Mouse (Mus musculus) neural tube, embryonic 14.5 days (tissue): ENCODE data around the gene Rps15. TPM values are rescaled to one million over a fixed set of nuclear protein-coding genes. Genes with fewer than 3 reads are reported as not detected.
A peak's percentile ranks its signal among the peaks of the same experiment; 100 is the strongest.

Experiments
- ATAC-seq: fragments of 200-750 bp; cut with Nextera tagmentation; 2 replicates; pipeline ENCODE4 v1.8.0; 2017; ENCODE audit warnings: low read depth, mild to moderate bottlenecking, moderate TSS enrichment, moderate library complexity
- H3K27ac ChIP-seq: fragments of 300-500 bp; sonication (generic); 2 replicates; pipeline ENCODE4 v1.5.1; 2014; ENCODE audit warnings: low read depth, mild to moderate bottlenecking, control low read depth, low read length, moderate library complexity, mixed read lengths
- H3K27me3 ChIP-seq: fragments of 300-500 bp; sonication (generic); 2 replicates; pipeline ENCODE4 v1.6.1; 2014; ENCODE audit warnings: low read length; ENCODE audit not compliant: control insufficient read depth, insufficient read depth
- H3K36me3 ChIP-seq: fragments of 300-500 bp; sonication (generic); 2 replicates; pipeline ENCODE4 v1.6.1; 2014; ENCODE audit warnings: low read length, mixed read lengths; ENCODE audit not compliant: control insufficient read depth, insufficient read depth
- H3K4me1 ChIP-seq: fragments of 300-500 bp; sonication (generic); 2 replicates; pipeline ENCODE4 v1.6.1; 2014; ENCODE audit warnings: low read length; ENCODE audit not compliant: control insufficient read depth, insufficient read depth
- H3K4me2 ChIP-seq: fragments of 300-500 bp; sonication (generic); 2 replicates; pipeline ENCODE4 v1.6.1; 2014; ENCODE audit warnings: mild to moderate bottlenecking, low read depth, low read length, control low read depth
- H3K4me3 ChIP-seq: fragments of 300-500 bp; sonication (generic); 2 replicates; pipeline ENCODE4 v1.5.1; 2014; ENCODE audit warnings: low read depth, low read length, control low read depth, mixed read lengths
- H3K9ac ChIP-seq: fragments of 300-500 bp; sonication (generic); replicated peaks from 2 replicates; pipeline ENCODE4 v1.6.1; 2014; ENCODE audit warnings: low read depth, mild to moderate bottlenecking, control low read depth, low read length, mixed read lengths
- H3K9me3 ChIP-seq: fragments of 300-500 bp; sonication (generic); 2 replicates; pipeline ENCODE4 v1.6.1; 2016; ENCODE audit warnings: low read length; ENCODE audit not compliant: control insufficient read depth
- WGBS: fragments of 180-500 bp; shearing (Covaris S2); extraction: QIAGEN DNeasy Blood & Tissue Kit; methylation state at CpG from one replicate; pipeline ENCODE4 v1.1.7; 2014; 5-methylcytosine and 5-hydroxymethylcytosine counted together
- polyA plus RNA-seq: library from polyadenylated mRNA; unstranded; fragments of >200 nt; fragmentation: Nextera tagmentation; extraction: Ambion mirVana; gene quantifications from 2 replicates; pipeline ENCODE4 v1.2.1, GENCODE M21; 2014

Gene Rps15
- polyA plus RNA-seq, 1 experiment from 2014 or later = 599 TPM

GRCm38 (mm10) chr10:80295618-80296425 is 3.6 kb downstream of the Rps15 start, which contains the start of gene Apc2:
Gene Apc2 (plus strand): TSS chr10:80295977.
- peak; percentile 61 for ATAC-seq
- Histone ChIP-seq H3K9ac (peak within 1 kb of the TSS; percentile 35), H3K4me3 (peak within 1 kb of the TSS; percentile 38), H3K27me3 (no peaks in the 10 kb centered on the region; the same call in 1 of the 2 replicates), H3K4me1 (peaks cover 38% of the 10 kb centered on the region), H3K4me2 (peak within 1 kb of the TSS; percentile 67), H3K9me3 (no peaks in the 10 kb centered on the region), H3K36me3 (peaks cover 10% of the 10 kb centered on the region), H3K27ac (peak within 1 kb of the TSS; percentile 58)
- WGBS = under 1% methylated on average over 24 of the region's 26 CpGs

GRCm38 (mm10) chr10:80296824-80297223 is 4.6 kb downstream of the Rps15 start:
- peaks cover 43% of the 10 kb centered on the region for H3K4me1 ChIP-seq
- no peak for ATAC-seq
- H3K4me2 ChIP-seq = peak overlapping the region; percentile 67
- WGBS = 77% methylated on average over 5 of the region's 5 CpGs
- H3K9me3 ChIP-seq = no peaks in the 10 kb centered on the region
- peaks cover 11% of the 10 kb centered on the region for H3K36me3 ChIP-seq
- no peak overlapping the region for H3K4me3 ChIP-seq
- peak overlapping the region; percentile 58 for H3K27ac ChIP-seq
- no peaks in the 10 kb centered on the region; the same call in 1 of the 2 replicates for H3K27me3 ChIP-seq
- peak overlapping the region; percentile 35; the same call in 1 of the 2 replicates for H3K9ac ChIP-seq

GRCm38 (mm10) chr10:80297526-80298133 is 5.4 kb downstream of the Rps15 start:
- H3K36me3 ChIP-seq = peaks cover 19% of the 10 kb centered on the region
- no peak for ATAC-seq
- H3K9me3 ChIP-seq = no peaks in the 10 kb centered on the region
- H3K27ac ChIP-seq = peak overlapping the region; percentile 58; the same call in 1 of the 2 replicates
- peak overlapping the region; percentile 67; the same call in 1 of the 2 replicates for H3K4me2 ChIP-seq
- peak overlapping the region; percentile 25 for H3K9ac ChIP-seq
- H3K4me3 ChIP-seq = no peak overlapping the region
- H3K27me3 ChIP-seq = no peaks in the 10 kb centered on the region
- peaks cover 51% of the 10 kb centered on the region for H3K4me1 ChIP-seq
- 76% methylated on average over 8 of the region's 8 CpGs for WGBS

GRCm38 (mm10) chr10:80298571-80299281 is 6.5 kb downstream of the Rps15 start:
- Histone ChIP-seq H3K9ac (peak overlapping the region; percentile 99), H3K36me3 (peaks cover 20% of the 10 kb centered on the region), H3K4me3 (peak overlapping the region; percentile 70), H3K4me1 (peaks cover 49% of the 10 kb centered on the region), H3K27me3 (no peaks in the 10 kb centered on the region), H3K27ac (peak overlapping the region; percentile 99), H3K9me3 (no peaks in the 10 kb centered on the region), H3K4me2 (peak overlapping the region; percentile 76)
- peak; percentile 73 for ATAC-seq
- WGBS = 2% methylated on average over 21 of the region's 26 CpGs

GRCm38 (mm10) chr10:80299301-80299700 is 7.0 kb downstream of the Rps15 start:
- peaks cover 46% of the 10 kb centered on the region for H3K4me1 ChIP-seq
- ATAC-seq = no peak
- H3K9me3 ChIP-seq = no peaks in the 10 kb centered on the region
- H3K4me2 ChIP-seq = peak overlapping the region; percentile 76
- H3K9ac ChIP-seq = peak overlapping the region; percentile 99
- H3K27me3 ChIP-seq = no peaks in the 10 kb centered on the region
- WGBS = 3% methylated on average over 15 of the region's 15 CpGs
- H3K27ac ChIP-seq = peak overlapping the region; percentile 99
- H3K36me3 ChIP-seq = peaks cover 15% of the 10 kb centered on the region
- peak overlapping the region; percentile 70 for H3K4me3 ChIP-seq

- H3K4me1 ChIP-seq = peaks cover 50% of the 10 kb centered on the region
- no peaks in the 10 kb centered on the region for H3K27me3 ChIP-seq
- peak overlapping the region; percentile 70 for H3K4me3 ChIP-seq
- WGBS = 27% methylated on average over 10 of the region's 10 CpGs
- H3K36me3 ChIP-seq = peaks cover 16% of the 10 kb centered on the region
- ATAC-seq = no peak
- no peaks in the 10 kb centered on the region for H3K9me3 ChIP-seq
- H3K9ac ChIP-seq = peak overlapping the region; percentile 99
- peak overlapping the region; percentile 99 for H3K27ac ChIP-seq
- H3K4me2 ChIP-seq = peak overlapping the region; percentile 76
These were observed 7.6 kb downstream of the Rps15 start for GRCm38 (mm10) chr10:80299824-80300223.

- Histone ChIP-seq H3K9ac (peak overlapping the region; percentile 99), H3K4me2 (peak overlapping the region; percentile 76), H3K36me3 (peaks cover 25% of the 10 kb centered on the region), H3K27me3 (no peaks in the 10 kb centered on the region), H3K4me3 (peak overlapping the region; percentile 70), H3K27ac (peak overlapping the region; percentile 99), H3K9me3 (no peaks in the 10 kb centered on the region), H3K4me1 (peaks cover 48% of the 10 kb centered on the region)
- peak; percentile 81 for ATAC-seq
- WGBS = 8% methylated on average over 11 of the region's 11 CpGs
These were observed 8.5 kb downstream of the Rps15 start for GRCm38 (mm10) chr10:80300672-80301181.

- Histone ChIP-seq H3K9me3 (no peaks in the 10 kb centered on the region), H3K9ac (peak overlapping the region; percentile 99), H3K36me3 (peaks cover 32% of the 10 kb centered on the region), H3K4me3 (peak overlapping the region; percentile 70), H3K4me2 (peak overlapping the region; percentile 76), H3K4me1 (peaks cover 46% of the 10 kb centered on the region), H3K27me3 (no peaks in the 10 kb centered on the region), H3K27ac (peak overlapping the region; percentile 99)
- 57% methylated on average over 10 of the region's 10 CpGs for WGBS
- no peak for ATAC-seq
These were observed 9.2 kb downstream of the Rps15 start for GRCm38 (mm10) chr10:80301256-80302081.
